Mouse (Mus musculus): ENCODE measurements around the gene Slc27a3. TPM values are rescaled to one million over a fixed set of nuclear protein-coding genes. Genes with fewer than 3 reads are reported as not detected.
"Not testable (repeated sequence)": the region's sequence is repeated elsewhere in the genome, so short reads cannot be mapped to it uniquely, and the experiment has no call there.

Gene Slc27a3
- polyA plus RNA-seq, 1 experiment from 2014 or later = 1.5 TPM

DNA sequence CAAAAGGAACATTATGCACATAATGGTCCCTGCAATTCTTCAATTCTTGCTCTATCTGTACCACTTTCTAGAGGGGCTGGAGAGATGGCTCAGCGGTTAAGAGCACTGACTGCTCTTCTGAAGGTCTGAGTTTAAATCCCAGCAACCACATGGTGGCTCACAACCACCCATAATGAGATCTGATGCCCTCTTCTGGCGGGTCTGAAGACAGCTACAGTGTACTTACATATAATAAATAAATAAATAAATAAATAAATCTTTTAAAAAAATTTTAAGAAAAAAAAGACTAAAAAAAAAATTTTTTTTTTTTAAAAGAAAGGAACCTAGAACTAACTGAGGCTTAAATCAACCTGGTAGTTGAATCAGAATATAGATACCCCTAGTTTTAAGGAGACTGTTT is 46.9 kb downstream of the Slc27a3 start:
- H3K9me3 ChIP-seq (replicated peaks; ENCODE audit: control insufficient read depth, low read length); H3K27ac ChIP-seq (ENCODE audit: low read length); H3K4me1 ChIP-seq (ENCODE audit: control insufficient read depth, low read depth, low read length); H3K27me3 ChIP-seq (ENCODE audit: control insufficient read depth, insufficient read depth, low read depth, low read length); H3K9ac ChIP-seq (ENCODE audit: low read depth, low read length); ATAC-seq (ENCODE audit: low read depth); H3K4me3 ChIP-seq (ENCODE audit: low read depth, low read length); H3K4me2 ChIP-seq (ENCODE audit: low read depth, low read length): not testable (repeated sequence)
- peaks cover 18% of the 10 kb centered on the region for H3K36me3 ChIP-seq (ENCODE audit: control insufficient read depth, insufficient read depth)
- WGBS (ENCODE audit: insufficient replicate concordance) = 59% methylated on average over 2 of the region's 2 CpGs

DNA sequence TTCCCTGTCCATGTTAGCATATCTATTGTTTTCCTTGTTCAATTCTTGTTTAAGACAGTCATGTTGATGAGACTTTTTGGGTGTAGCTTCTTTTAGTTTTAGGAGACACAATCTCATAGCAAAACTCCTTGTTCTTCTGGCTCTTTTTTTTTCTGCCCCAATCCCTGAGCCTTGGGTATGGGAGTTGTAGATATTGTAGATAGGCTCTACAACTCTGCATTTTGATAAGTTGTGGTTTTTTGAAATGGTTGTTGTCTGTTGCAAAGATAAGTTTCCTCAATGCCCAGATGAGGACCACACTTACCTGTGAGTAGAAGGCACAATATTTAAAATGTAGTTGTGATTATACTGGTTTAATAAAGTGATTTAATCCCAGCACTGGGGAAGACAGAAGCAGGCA is 49.6 kb downstream of the Slc27a3 start:
- Histone ChIP-seq H3K4me1 (ENCODE audit: control insufficient read depth, low read depth, low read length) (peaks cover 2% of the 10 kb centered on the region; the same call in 1 of the 2 replicates), H3K27me3 (ENCODE audit: control insufficient read depth, insufficient read depth, low read depth, low read length) (no peaks in the 10 kb centered on the region), H3K4me3 (ENCODE audit: low read depth, low read length) (no peak overlapping the region), H3K9me3 (replicated peaks; ENCODE audit: control insufficient read depth, low read length) (no peaks in the 10 kb centered on the region), H3K9ac (ENCODE audit: low read depth, low read length) (no peak overlapping the region), H3K4me2 (ENCODE audit: low read depth, low read length) (no peak overlapping the region), H3K36me3 (ENCODE audit: control insufficient read depth, insufficient read depth) (peaks cover 10% of the 10 kb centered on the region), H3K27ac (ENCODE audit: low read length) (no peak overlapping the region)
- ATAC-seq (ENCODE audit: low read depth) = no peak

DNA sequence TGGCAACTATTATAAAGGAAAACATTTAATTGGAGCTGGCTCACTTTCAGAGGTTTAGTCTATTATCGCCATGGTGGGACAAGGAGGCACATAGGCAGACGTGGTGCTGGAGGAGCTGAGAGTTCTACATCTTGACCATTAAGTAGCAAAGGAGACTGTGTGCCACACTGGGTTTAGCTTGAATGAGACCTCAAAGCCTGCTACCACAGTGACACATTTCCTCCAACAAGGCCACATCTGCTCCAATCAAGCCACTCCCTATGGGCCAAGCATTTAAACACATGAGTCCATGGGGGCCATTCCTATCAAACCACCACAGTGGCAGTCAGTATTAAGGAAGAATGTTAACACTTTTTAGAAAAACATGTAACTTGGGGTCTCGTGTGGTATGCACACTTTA is 51.5 kb downstream of the Slc27a3 start:
- Histone ChIP-seq H3K27ac (ENCODE audit: low read length) (no peak overlapping the region), H3K9me3 (replicated peaks; ENCODE audit: control insufficient read depth, low read length) (no peaks in the 10 kb centered on the region), H3K4me1 (ENCODE audit: control insufficient read depth, low read depth, low read length) (peaks cover 2% of the 10 kb centered on the region; the same call in 1 of the 2 replicates), H3K36me3 (ENCODE audit: control insufficient read depth, insufficient read depth) (peaks cover 9% of the 10 kb centered on the region; the same call in 1 of the 2 replicates), H3K4me2 (ENCODE audit: low read depth, low read length) (no peak overlapping the region), H3K9ac (ENCODE audit: low read depth, low read length) (no peak overlapping the region), H3K4me3 (ENCODE audit: low read depth, low read length) (no peak overlapping the region), H3K27me3 (ENCODE audit: control insufficient read depth, insufficient read depth, low read depth, low read length) (no peaks in the 10 kb centered on the region)
- ATAC-seq (ENCODE audit: low read depth) = no peak
- WGBS (ENCODE audit: insufficient replicate concordance) = 74% methylated on average over 3 of the region's 3 CpGs

DNA sequence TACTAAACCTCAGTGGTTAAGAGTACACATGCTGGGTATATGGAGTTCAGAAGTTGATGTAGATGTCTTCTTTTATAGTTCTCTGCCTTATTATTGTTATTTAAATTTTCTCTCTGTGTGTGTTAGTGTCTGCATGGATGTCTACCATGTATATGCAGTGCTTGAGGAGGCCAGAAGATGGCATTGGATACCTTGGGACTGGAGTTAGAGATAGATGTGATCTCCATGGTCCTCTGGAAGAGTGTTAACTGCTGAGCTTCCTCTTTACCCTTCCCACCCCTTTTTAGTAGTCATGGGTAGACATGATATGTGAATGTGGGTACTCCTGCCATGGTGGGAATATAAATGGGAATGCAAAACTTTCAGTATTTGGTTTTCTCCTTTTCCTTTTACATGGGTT is 54.2 kb downstream of the Slc27a3 start:
- no peak overlapping the region for H3K4me2 ChIP-seq (ENCODE audit: low read depth, low read length)
- no peak for ATAC-seq (ENCODE audit: low read depth)
- no peaks in the 10 kb centered on the region for H3K36me3 ChIP-seq (ENCODE audit: control insufficient read depth, insufficient read depth)
- H3K27me3 ChIP-seq (ENCODE audit: control insufficient read depth, insufficient read depth, low read depth, low read length) = no peaks in the 10 kb centered on the region
- no peaks in the 10 kb centered on the region for H3K9me3 ChIP-seq (replicated peaks; ENCODE audit: control insufficient read depth, low read length)
- H3K4me1 ChIP-seq (ENCODE audit: control insufficient read depth, low read depth, low read length) = peaks cover 2% of the 10 kb centered on the region
- H3K9ac ChIP-seq (ENCODE audit: low read depth, low read length) = no peak overlapping the region
- no peak overlapping the region for H3K27ac ChIP-seq (ENCODE audit: low read length)
- no peak overlapping the region for H3K4me3 ChIP-seq (ENCODE audit: low read depth, low read length)

Other genes with a start within 250 kb of the Slc27a3 start
- gene Rps27, start 176.3 kb downstream of the Slc27a3 start, polyA plus RNA-seq (2015; fragmentation: Nextera tagmentation; extraction: Ambion mirVana) = 555 and 627 TPM in 2 replicates
- 3.8 and 4.1 TPM in 2 replicates for gene Rab13, start 176.2 kb downstream of the Slc27a3 start, polyA plus RNA-seq (2015; fragmentation: Nextera tagmentation; extraction: Ambion mirVana)
- gene Jtb, start 158.3 kb downstream of the Slc27a3 start, polyA plus RNA-seq (2015; fragmentation: Nextera tagmentation; extraction: Ambion mirVana) = 35.7 and 37.7 TPM in 2 replicates
- gene Creb3l4, start 146.4 kb downstream of the Slc27a3 start, polyA plus RNA-seq (2015; fragmentation: Nextera tagmentation; extraction: Ambion mirVana) = 0.35 and 0.41 TPM in 2 replicates
- 30.0 and 33.5 TPM in 2 replicates for gene Slc39a1, start 141.8 kb downstream of the Slc27a3 start, polyA plus RNA-seq (2015; fragmentation: Nextera tagmentation; extraction: Ambion mirVana)
- gene Crtc2, start 135.8 kb downstream of the Slc27a3 start, polyA plus RNA-seq (2015; fragmentation: Nextera tagmentation; extraction: Ambion mirVana) = 5.2 and 6.9 TPM in 2 replicates
- gene Dennd4b, start 124.8 kb downstream of the Slc27a3 start, polyA plus RNA-seq (2015; fragmentation: Nextera tagmentation; extraction: Ambion mirVana) = 2.3 and 2.8 TPM in 2 replicates
- gene Gatad2b, start 96.8 kb downstream of the Slc27a3 start, polyA plus RNA-seq (2015; fragmentation: Nextera tagmentation; extraction: Ambion mirVana) = 3.2 and 3.9 TPM in 2 replicates
- 6.7 and 7.2 TPM in 2 replicates for gene Ints3, start 43.7 kb upstream of the Slc27a3 start, polyA plus RNA-seq (2015; fragmentation: Nextera tagmentation; extraction: Ambion mirVana)
- gene Npr1, start 75.9 kb upstream of the Slc27a3 start, polyA plus RNA-seq (2015; fragmentation: Nextera tagmentation; extraction: Ambion mirVana) = 4.1 and 4.3 TPM in 2 replicates
- 44.8 and 48.7 TPM in 2 replicates for gene Ilf2, start 86.2 kb upstream of the Slc27a3 start, polyA plus RNA-seq (2015; fragmentation: Nextera tagmentation; extraction: Ambion mirVana)
- 17.8 and 18.2 TPM in 2 replicates for gene Snapin, start 101.1 kb upstream of the Slc27a3 start, polyA plus RNA-seq (2015; fragmentation: Nextera tagmentation; extraction: Ambion mirVana)
- 38.8 and 41.2 TPM in 2 replicates for gene Chtop, start 119.6 kb upstream of the Slc27a3 start, polyA plus RNA-seq (2015; fragmentation: Nextera tagmentation; extraction: Ambion mirVana)
- gene S100a1, start 124.5 kb upstream of the Slc27a3 start, polyA plus RNA-seq (2015; fragmentation: Nextera tagmentation; extraction: Ambion mirVana) = 26.5 and 33.8 TPM in 2 replicates
- gene S100a13, start 124.5 kb upstream of the Slc27a3 start, polyA plus RNA-seq (2015; fragmentation: Nextera tagmentation; extraction: Ambion mirVana) = 18.9 and 19.6 TPM in 2 replicates
- gene S100a14, start 136.9 kb upstream of the Slc27a3 start, polyA plus RNA-seq (2015; fragmentation: Nextera tagmentation; extraction: Ambion mirVana) = 0.09 TPM in 1 of 2 replicates, not detected in the other
- gene S100a16, start 147.3 kb upstream of the Slc27a3 start, polyA plus RNA-seq (2015; fragmentation: Nextera tagmentation; extraction: Ambion mirVana) = 31.5 and 34.8 TPM in 2 replicates
- not detected in 2 replicates for gene S100a3, start 170.6 kb upstream of the Slc27a3 start, polyA plus RNA-seq (2015; fragmentation: Nextera tagmentation; extraction: Ambion mirVana)
- not detected in 2 replicates for gene S100a2, start 200.3 kb upstream of the Slc27a3 start, polyA plus RNA-seq (2015; fragmentation: Nextera tagmentation; extraction: Ambion mirVana)
- not detected in 2 replicates for gene Gm42674, start 212.0 kb upstream of the Slc27a3 start, polyA plus RNA-seq (2015; fragmentation: Nextera tagmentation; extraction: Ambion mirVana)
- 2.2 and 2.5 TPM in 2 replicates for gene S100a4, start 213.8 kb upstream of the Slc27a3 start, polyA plus RNA-seq (2015; fragmentation: Nextera tagmentation; extraction: Ambion mirVana)
- gene S100a5, start 218.6 kb upstream of the Slc27a3 start, polyA plus RNA-seq (2015; fragmentation: Nextera tagmentation; extraction: Ambion mirVana) = not detected in 2 replicates
- 18.6 and 18.7 TPM in 2 replicates for gene S100a6, start 222.9 kb upstream of the Slc27a3 start, polyA plus RNA-seq (2015; fragmentation: Nextera tagmentation; extraction: Ambion mirVana)

Data from liver, embryonic 16.5 days (tissue).